ENCODE assay signal across 12 mouse cellular contexts in the genomic region with DNA sequence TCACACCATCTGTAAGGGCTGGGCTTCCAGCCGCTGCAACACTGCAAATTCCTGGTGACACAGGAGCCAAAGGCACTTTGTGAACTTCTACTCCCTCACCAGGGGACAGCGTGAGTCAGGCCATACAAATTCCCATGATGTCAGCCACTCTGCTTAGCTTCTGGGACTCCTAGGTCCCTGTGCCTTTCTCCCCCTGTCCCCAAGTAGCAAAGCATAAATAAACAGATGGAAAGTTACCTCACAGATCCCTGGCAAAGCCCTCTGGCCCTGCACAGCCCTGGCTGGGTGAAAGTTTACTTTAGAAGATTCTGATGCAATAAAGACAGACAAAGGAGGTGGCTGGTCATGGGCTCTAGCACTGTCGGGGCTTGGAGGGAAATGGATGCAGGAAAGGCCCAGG. TPM values are rescaled to one million over a fixed set of nuclear protein-coding genes. Genes with fewer than 3 reads are reported as not detected.
DNase-seq lines count a peak whose midpoint lies in the region; ATAC-seq lines count a peak whose summit lies in the region.
"Had no signal": no experiment of that assay in that cellular context is flagged by ENCODE, and none has a peak within 500 bp of the region (broad histone marks: within the 10 kb centered on the region; RNA-seq: fewer than 3 reads in every experiment).

No protein-coding gene starts in this region.

- peak; percentile 22 for DNase-seq in urinary bladder, postnatal 14 days (ENCODE audit: low spot score)
- DNase-seq in urinary bladder, adult 2 months (ENCODE audit: low spot score) = no peak
- peak; percentile 55 for DNase-seq in heart, adult 8-10 months (ENCODE audit: low spot score)
- no peak for DNase-seq in left cerebral cortex, postnatal 4 days
- no peak for DNase-seq in spleen, postnatal 10 days (ENCODE audit: low spot score in 2 of 2)
- DNase-seq in c-Kit-positive CD71-positive TER-119-positive erythroid progenitor cells, embryonic 14.5 days (ENCODE audit: low spot score) = no peak
- no peak for DNase-seq in urinary bladder, postnatal 4 days (ENCODE audit: low spot score in 2 of 2)
- DNase-seq: layer of hippocampus, adult 9-11 months had no signal

- peaks cover 6% of the 10 kb centered on the region; the same call in 1 of the 2 replicates for H3K4me1 ChIP-seq in liver, embryonic 15.5 days (replicated peaks)

- H3K4me2 ChIP-seq in liver, embryonic 15.5 days = no peak overlapping the region
- H3K4me2 ChIP-seq: embryonic facial prominence, embryonic 15.5 days; hindbrain, embryonic 13.5 days had no signal

- no peaks in the 10 kb centered on the region for H3K27me3 ChIP-seq in liver, embryonic 15.5 days
- H3K27me3 ChIP-seq: embryonic facial prominence, embryonic 15.5 days had no signal

- H3K9me3 ChIP-seq in liver, embryonic 15.5 days (replicated peaks) = no peaks in the 10 kb centered on the region
- H3K9me3 ChIP-seq: embryonic facial prominence, embryonic 15.5 days; hindbrain, embryonic 13.5 days had no signal

- WGBS in liver, embryonic 15.5 days (ENCODE audit: insufficient replicate concordance) = 22% methylated on average over 3 of the region's 3 CpGs

- H3K36me3 ChIP-seq in liver, embryonic 15.5 days (replicated peaks) = no peaks in the 10 kb centered on the region
- H3K36me3 ChIP-seq: embryonic facial prominence, embryonic 15.5 days; hindbrain, embryonic 13.5 days had no signal

- no peak overlapping the region for H3K27ac ChIP-seq in liver, embryonic 15.5 days (replicated peaks)
- H3K27ac ChIP-seq: embryonic facial prominence, embryonic 15.5 days; hindbrain, embryonic 13.5 days had no signal

- no peak overlapping the region for H3K4me3 ChIP-seq in liver, embryonic 15.5 days (replicated peaks)
- H3K4me3 ChIP-seq: embryonic facial prominence, embryonic 15.5 days; hindbrain, embryonic 13.5 days had no signal

- peak; percentile 65 for ATAC-seq in liver, embryonic 15.5 days (ENCODE audit: insufficient read depth)

- intact Hi-C loops in left cerebral cortex, postnatal 4 days (cut with DNase I) = no loop called here

- H3K9ac ChIP-seq in liver, embryonic 15.5 days = no peak overlapping the region
- H3K9ac ChIP-seq: embryonic facial prominence, embryonic 15.5 days; hindbrain, embryonic 13.5 days had no signal

RNA-seq across cellular contexts. Expression of a gene that starts 22.3 kb away (rescaled TPM):
- polyA plus RNA-seq in urinary bladder, adult 2 months (2012; rRNA removed) = 22.2 and 22.4 TPM in 2 replicates
- 1 to 10 TPM in 3 of 4 experiments, under 1 TPM in 1; 1.00 to 1.8 (median 1.2) TPM for total RNA-seq in heart, adult 8-10 months (2022)
- 0.26 TPM in 1 of 2 replicates, not detected in the other for polyA plus RNA-seq in liver, embryonic 15.5 days (2015; fragmentation: Nextera tagmentation; extraction: Ambion mirVana)
- 1 to 10 TPM in 1 of 2 experiments, under 1 TPM in 1; 0.52 to 1.1 TPM for total RNA-seq in left cerebral cortex, postnatal 4 days (2021)
- total RNA-seq: MEL had no signal

Comparison
In these comparisons a context has a peak if more than half of its experiments do, and no peak if none do; other contexts are left out.
1. DNase-seq: peak in urinary bladder, postnatal 14 days (single experiment) and heart, adult 8-10 months (single experiment); none in urinary bladder, adult 2 months (single experiment), left cerebral cortex, postnatal 4 days (single experiment), spleen, postnatal 10 days (0 of 2), c-Kit-positive CD71-positive TER-119-positive erythroid progenitor cells, embryonic 14.5 days (single experiment) and urinary bladder, postnatal 4 days (0 of 2).